In genomic region chr13:80880756-80881155, GRCm38 (mm10) we compare ENCODE assay signal across 24 mouse cellular contexts. TPM values are rescaled to one million over a fixed set of nuclear protein-coding genes. Genes with fewer than 3 reads are reported as not detected.
DNase-seq lines count a peak whose midpoint lies in the region; ATAC-seq lines count a peak whose summit lies in the region.
"Had no signal": no experiment of that assay in that cellular context is flagged by ENCODE, and none has a peak within 500 bp of the region (broad histone marks: within the 10 kb centered on the region; RNA-seq: fewer than 3 reads in every experiment).

No protein-coding gene starts in this region.

- ATAC-seq in frontal cortex, adult (ENCODE audit: low TSS enrichment) = peak; percentile 51
- ATAC-seq in hindbrain, embryonic 12.5 days (ENCODE audit: low FRiP score) = no peak
- ATAC-seq: forebrain, embryonic 13.5 days had no signal

- H3K4me1 ChIP-seq in hindbrain, embryonic 12.5 days = 0 out of 2 replicates have a peak, but pooled peaks cover 2% of the 10 kb centered on the region
- H3K4me1 ChIP-seq: limb, embryonic 10.5 days had no signal

- H3K9me3 ChIP-seq in hindbrain, embryonic 12.5 days (replicated peaks) = no peaks in the 10 kb centered on the region
- H3K9me3 ChIP-seq: forebrain, embryonic 13.5 days; hindbrain, embryonic 13.5 days; limb, embryonic 10.5 days; liver, embryonic 15.5 days; lung, embryonic 15.5 days had no signal

- DNase-seq in frontal cortex, postnatal 25 days (ENCODE audit: low spot score in 2 of 2) = no peak
- DNase-seq in right cerebral cortex, adult 18-20 months = peak; percentile 70
- no peak for DNase-seq in right cerebral cortex, postnatal 14 days
- peak; percentile 18 to 70 for DNase-seq in left cerebral cortex, postnatal 14 days (ENCODE audit: low spot score in 2 of 2)
- no peak for DNase-seq in adrenal gland, postnatal 14 days
- DNase-seq: adrenal gland, postnatal 10 days; cerebellum, adult 9-10 months; gastrocnemius, postnatal 36 days; heart, adult 2 months; kidney, adult 18-20 months; kidney, postnatal 4 days; liver; lung, postnatal 4 days; midbrain, embryonic 14.5 days; retina, postnatal 1 day; spleen, adult 18-20 months; thymus, postnatal 36 days had no signal

- intact Hi-C loops in left cerebral cortex, postnatal 14 days (cut with DNase I) = loop anchor here (2.0 to 10.0 kb wide), 4 partner anchors 274 to 774 kb away; partner anchors contain the start of gene Lysmd3

- no peak overlapping the region for H3K4me3 ChIP-seq in hindbrain, embryonic 12.5 days
- H3K4me3 ChIP-seq: forebrain, embryonic 13.5 days; heart, adult 2 months; hindbrain, embryonic 13.5 days; limb, embryonic 10.5 days; liver, embryonic 15.5 days; lung, embryonic 15.5 days had no signal

- 86% methylated on average over 4 of the region's 4 CpGs for WGBS in hindbrain, embryonic 12.5 days

- no peak overlapping the region for H3K27ac ChIP-seq in hindbrain, embryonic 12.5 days
- H3K27ac ChIP-seq: forebrain, embryonic 13.5 days; heart, adult 2 months; hindbrain, embryonic 13.5 days; limb, embryonic 10.5 days; liver, embryonic 15.5 days; lung, embryonic 15.5 days had no signal

- no peak overlapping the region for H3K9ac ChIP-seq in hindbrain, embryonic 12.5 days
- H3K9ac ChIP-seq: forebrain, embryonic 13.5 days; hindbrain, embryonic 13.5 days; liver, embryonic 15.5 days; lung, embryonic 15.5 days had no signal

- no peaks in the 10 kb centered on the region for H3K27me3 ChIP-seq in hindbrain, embryonic 12.5 days
- H3K27me3 ChIP-seq: forebrain, embryonic 13.5 days; hindbrain, embryonic 13.5 days; liver, embryonic 15.5 days; lung, embryonic 15.5 days had no signal

- no peak overlapping the region for H3K4me2 ChIP-seq in hindbrain, embryonic 12.5 days (replicated peaks)
- H3K4me2 ChIP-seq: forebrain, embryonic 13.5 days; hindbrain, embryonic 13.5 days; liver, embryonic 15.5 days; lung, embryonic 15.5 days had no signal

- H3K36me3 ChIP-seq in hindbrain, embryonic 12.5 days = no peaks in the 10 kb centered on the region
- H3K36me3 ChIP-seq: hindbrain, embryonic 13.5 days; limb, embryonic 10.5 days; liver, embryonic 15.5 days; lung, embryonic 15.5 days had no signal

RNA-seq across cellular contexts. Expression of gene Arrdc3, which starts 2.4 kb away (rescaled TPM):
- total RNA-seq in left cerebral cortex, postnatal 14 days (2021) = 10 to 100 TPM; 28.1 to 30.2 TPM
- polyA plus RNA-seq in hindbrain, embryonic 12.5 days (2016; fragmentation: Nextera tagmentation; extraction: Ambion mirVana) = 78.9 and 87.9 TPM in 2 replicates
- 107 and 117 TPM in 2 replicates for total RNA-seq in adrenal gland, postnatal 14 days (2021)

Comparison
In these comparisons a context has a peak if more than half of its experiments do, and no peak if none do; other contexts are left out.
1. DNase-seq: peak in right cerebral cortex, adult 18-20 months (single experiment) and left cerebral cortex, postnatal 14 days (2 of 2); none in frontal cortex, postnatal 25 days (0 of 2), right cerebral cortex, postnatal 14 days (single experiment) and adrenal gland, postnatal 14 days (single experiment).